Mouse (Mus musculus): ENCODE measurements at regions not wholly inside any gene's neighbourhood (a gene's known extent, or its start where the extent isn't known, plus 50 kb on each side); places are given as distances from the start of the nearest gene placed in this dataset.

GRCm38 (mm10) chr9:14175041-14175881 is 99.6 kb upstream of the Sesn3 start:
- DNase-seq (ENCODE audit: low spot score), result peak; percentile 14

- no peak for DNase-seq (ENCODE audit: low spot score)
Measured at GRCm38 (mm10) chr9:14179777-14180176, 95.1 kb upstream of the Sesn3 start.

GRCm38 (mm10) chr9:14184261-14184660 is 90.6 kb upstream of the Sesn3 start:
- DNase-seq (ENCODE audit: low spot score), result no peak

- DNase-seq (ENCODE audit: low spot score), result no peak
Measured at GRCm38 (mm10) chr9:14185681-14186080, 89.2 kb upstream of the Sesn3 start.

- no peak for DNase-seq (ENCODE audit: low spot score)
Measured at GRCm38 (mm10) chr9:14187753-14188152, 87.1 kb upstream of the Sesn3 start.

GRCm38 (mm10) chr9:14188504-14188903 is 86.4 kb upstream of the Sesn3 start:
- no peak for DNase-seq (ENCODE audit: low spot score)

- DNase-seq (ENCODE audit: low spot score), result no peak
Measured at GRCm38 (mm10) chr9:14190660-14191059, 84.2 kb upstream of the Sesn3 start.

- no peak for DNase-seq (ENCODE audit: low spot score)
Measured at GRCm38 (mm10) chr9:14194748-14195147, 80.1 kb upstream of the Sesn3 start.

GRCm38 (mm10) chr9:14199116-14199515 is 75.8 kb upstream of the Sesn3 start:
- no peak for DNase-seq (ENCODE audit: low spot score)

- DNase-seq (ENCODE audit: low spot score), result no peak
Measured at GRCm38 (mm10) chr9:14199983-14200700, 74.7 kb upstream of the Sesn3 start.

- no peak for DNase-seq (ENCODE audit: low spot score)
Measured at GRCm38 (mm10) chr9:14200852-14201251, 74.0 kb upstream of the Sesn3 start.

- DNase-seq (ENCODE audit: low spot score), result peak; percentile 52
Measured at GRCm38 (mm10) chr9:14202551-14203306, 72.1 kb upstream of the Sesn3 start.

- DNase-seq (ENCODE audit: low spot score), result no peak
Measured at GRCm38 (mm10) chr9:14203307-14203695, 71.6 kb upstream of the Sesn3 start.

GRCm38 (mm10) chr9:14203768-14204416 is 71.0 kb upstream of the Sesn3 start:
- DNase-seq (ENCODE audit: low spot score), result no peak

- no peak for DNase-seq (ENCODE audit: low spot score)
Measured at GRCm38 (mm10) chr9:14204817-14205216, 70.0 kb upstream of the Sesn3 start.

GRCm38 (mm10) chr9:14206838-14207560 is 67.9 kb upstream of the Sesn3 start:
- DNase-seq (ENCODE audit: low spot score), result no peak

- no peak for DNase-seq (ENCODE audit: low spot score)
Measured at GRCm38 (mm10) chr9:14207561-14207936, 67.3 kb upstream of the Sesn3 start.

- DNase-seq (ENCODE audit: low spot score), result no peak
Measured at GRCm38 (mm10) chr9:14213283-14213682, 61.6 kb upstream of the Sesn3 start.

GRCm38 (mm10) chr9:14215171-14215782 is 59.6 kb upstream of the Sesn3 start:
- DNase-seq (ENCODE audit: low spot score), result no peak

- DNase-seq (ENCODE audit: low spot score), result no peak
Measured at GRCm38 (mm10) chr9:14215961-14216360, 58.9 kb upstream of the Sesn3 start.

- DNase-seq (ENCODE audit: low spot score), result no peak
Measured at GRCm38 (mm10) chr9:14222936-14223335, 51.9 kb upstream of the Sesn3 start.

All from ovary, postnatal 14 days (tissue).